Comparison of ENCODE assay signal across 7 mouse cellular contexts in genomic region chr8:104591856-104592255, GRCm38 (mm10). TPM values are rescaled to one million over a fixed set of nuclear protein-coding genes. Genes with fewer than 3 reads are reported as not detected.
DNase-seq lines count a peak whose midpoint lies in the region; ATAC-seq and TF ChIP-seq lines count a peak whose summit lies in the region.

No protein-coding gene starts in this region.

- WGBS in lung, adult 2 months: 4% methylated on average over 9 of the region's 9 CpGs
- under 1% methylated on average over 9 of the region's 9 CpGs for WGBS in kidney, postnatal 0 days
- 2% methylated on average over 9 of the region's 9 CpGs for WGBS in neural tube, embryonic 15.5 days

- no peak overlapping the region for H3K27ac ChIP-seq in embryonic fibroblast, embryonic 13.5 days (ENCODE audit: insufficient read depth, low read length)
- H3K27ac ChIP-seq in kidney, postnatal 0 days: peak overlapping the region; percentile 80
- H3K27ac ChIP-seq in neural tube, embryonic 15.5 days (replicated peaks): peak overlapping the region; percentile 87

- no peak for DNase-seq in lung, adult 2 months
- no peak for DNase-seq in lung, postnatal 25 days (ENCODE audit: low spot score)
- DNase-seq in kidney, postnatal 0 days (ENCODE audit: low spot score): no peak
- DNase-seq in natural killer cell, adult 2 months (ENCODE audit: low spot score in 2 of 2): no peak
- no peak for DNase-seq in urinary bladder, postnatal 4 days (ENCODE audit: low spot score in 2 of 2)

- peak overlapping the region; percentile 95 for H3K4me3 ChIP-seq in lung, adult 2 months (replicated peaks; ENCODE audit: extremely low read depth, low read depth, low read length)
- H3K4me3 ChIP-seq in embryonic fibroblast, embryonic 13.5 days (ENCODE audit: insufficient read depth, low read length): peak overlapping the region; percentile 65
- peak overlapping the region; percentile 64 for H3K4me3 ChIP-seq in kidney, postnatal 0 days (replicated peaks; ENCODE audit: low read depth, low read length)
- H3K4me3 ChIP-seq in neural tube, embryonic 15.5 days (replicated peaks): peak overlapping the region; percentile 66

- H3K9ac ChIP-seq in kidney, postnatal 0 days (ENCODE audit: low read depth, low read length): peak overlapping the region; percentile 62
- peak overlapping the region; percentile 62 for H3K9ac ChIP-seq in neural tube, embryonic 15.5 days (replicated peaks)

- no peak for TF ChIP-seq CTCF in lung, adult 2 months (IDR thresholded peaks at IDR 0.05; ENCODE audit: insufficient read depth, low read length)
- no peak for TF ChIP-seq CTCF in embryonic fibroblast, embryonic 13.5 days (IDR thresholded peaks at IDR 0.05; ENCODE audit: borderline replicate concordance, insufficient read depth, low read length)
- TF ChIP-seq CTCF in kidney, postnatal 0 days (IDR thresholded peaks at IDR 0.05; ENCODE audit: low read depth): no peak

- ATAC-seq in kidney, postnatal 0 days (replicated peaks; ENCODE audit: low FRiP score, low read depth): no peak
- no peak for ATAC-seq in neural tube, embryonic 15.5 days (ENCODE audit: low FRiP score)

- peaks cover 17% of the 10 kb centered on the region for H3K36me3 ChIP-seq in kidney, postnatal 0 days (ENCODE audit: insufficient read depth, low read length)
- peaks cover 25% of the 10 kb centered on the region for H3K36me3 ChIP-seq in neural tube, embryonic 15.5 days

- TF ChIP-seq POLR2A in lung, adult 2 months (IDR thresholded peaks at IDR 0.05; ENCODE audit: borderline replicate concordance, extremely low read depth, low read depth, low read length): no peak; the same call in 1 of the 2 replicates
- no peak for TF ChIP-seq POLR2A in embryonic fibroblast, embryonic 13.5 days (IDR thresholded peaks at IDR 0.05; ENCODE audit: low read depth, low read length)

- H3K4me2 ChIP-seq in kidney, postnatal 0 days (ENCODE audit: low read length): peak overlapping the region; percentile 65
- H3K4me2 ChIP-seq in neural tube, embryonic 15.5 days: peak overlapping the region; percentile 65

- H3K4me1 ChIP-seq in lung, adult 2 months (ENCODE audit: control insufficient read depth, insufficient read depth, low read length): 0 out of 2 replicates have a peak, but pooled peaks cover 3% of the 10 kb centered on the region
- no peaks in the 10 kb centered on the region for H3K4me1 ChIP-seq in embryonic fibroblast, embryonic 13.5 days (ENCODE audit: control insufficient read depth, insufficient read depth, low read length)
- H3K4me1 ChIP-seq in kidney, postnatal 0 days (replicated peaks; ENCODE audit: insufficient read depth, low read length): no peaks in the 10 kb centered on the region; the same call in none of the 2 replicates
- H3K4me1 ChIP-seq in neural tube, embryonic 15.5 days: peaks cover 15% of the 10 kb centered on the region

- H3K27me3 ChIP-seq in kidney, postnatal 0 days (ENCODE audit: insufficient read depth, low read length): no peaks in the 10 kb centered on the region
- no peaks in the 10 kb centered on the region for H3K27me3 ChIP-seq in neural tube, embryonic 15.5 days (replicated peaks)

- H3K9me3 ChIP-seq in kidney, postnatal 0 days (replicated peaks; ENCODE audit: low read length): no peaks in the 10 kb centered on the region
- H3K9me3 ChIP-seq in neural tube, embryonic 15.5 days (replicated peaks): no peaks in the 10 kb centered on the region

RNA-seq across cellular contexts. Expression of gene Pdp2, which starts 0.6 kb away (rescaled TPM):
- 3.4 and 4.4 TPM in 2 replicates for polyA plus RNA-seq in lung, adult 2 months (2012; rRNA removed)
- polyA plus RNA-seq in embryonic fibroblast, embryonic 13.5 days (2011; ENCODE audit: insufficient read length, low read depth, missing spikeins): 4.0 and 5.1 TPM in 2 replicates
- 12.6 and 14.5 TPM in 2 replicates for polyA plus RNA-seq in kidney, postnatal 0 days (2015; fragmentation: Nextera tagmentation; extraction: Ambion mirVana)
- 18.4 and 19.7 TPM in 2 replicates for polyA plus RNA-seq in neural tube, embryonic 15.5 days (2015; fragmentation: Nextera tagmentation; extraction: Ambion mirVana)

RNA-seq across cellular contexts. Expression of gene Cdh16, which starts 32.3 kb away (rescaled TPM):
- polyA plus RNA-seq in lung, adult 2 months (2012; rRNA removed): 9.6 and 16.2 TPM in 2 replicates
- not detected in 2 replicates for polyA plus RNA-seq in embryonic fibroblast, embryonic 13.5 days (2011; ENCODE audit: insufficient read length, low read depth, missing spikeins)
- polyA plus RNA-seq in kidney, postnatal 0 days (2015; fragmentation: Nextera tagmentation; extraction: Ambion mirVana): 439 and 476 TPM in 2 replicates
- polyA plus RNA-seq in neural tube, embryonic 15.5 days (2015; fragmentation: Nextera tagmentation; extraction: Ambion mirVana): 0.38 TPM in 1 of 2 replicates, not detected in the other

RNA-seq across cellular contexts. Expression of gene Rrad, which starts 39.3 kb away (rescaled TPM):
- polyA plus RNA-seq in lung, adult 2 months (2012; rRNA removed): 10.9 and 19.5 TPM in 2 replicates
- polyA plus RNA-seq in embryonic fibroblast, embryonic 13.5 days (2011; ENCODE audit: insufficient read length, low read depth, missing spikeins): 4.9 and 7.2 TPM in 2 replicates
- polyA plus RNA-seq in kidney, postnatal 0 days (2015; fragmentation: Nextera tagmentation; extraction: Ambion mirVana): 13.5 and 15.7 TPM in 2 replicates
- polyA plus RNA-seq in neural tube, embryonic 15.5 days (2015; fragmentation: Nextera tagmentation; extraction: Ambion mirVana): 4.7 and 6.8 TPM in 2 replicates

RNA-seq across cellular contexts. Expression of gene Ciao2b, which starts 49.9 kb away (rescaled TPM):
- 34.7 and 35.3 TPM in 2 replicates for polyA plus RNA-seq in lung, adult 2 months (2012; rRNA removed)
- 43.6 and 50.4 TPM in 2 replicates for polyA plus RNA-seq in embryonic fibroblast, embryonic 13.5 days (2011; ENCODE audit: insufficient read length, low read depth, missing spikeins)
- polyA plus RNA-seq in kidney, postnatal 0 days (2015; fragmentation: Nextera tagmentation; extraction: Ambion mirVana): 92.7 and 93.0 TPM in 2 replicates
- polyA plus RNA-seq in neural tube, embryonic 15.5 days (2015; fragmentation: Nextera tagmentation; extraction: Ambion mirVana): 121 and 135 TPM in 2 replicates

RNA-seq across cellular contexts. Expression of gene Car7, which starts 57.4 kb away (rescaled TPM):
- 1.4 and 1.8 TPM in 2 replicates for polyA plus RNA-seq in lung, adult 2 months (2012; rRNA removed)
- polyA plus RNA-seq in embryonic fibroblast, embryonic 13.5 days (2011; ENCODE audit: insufficient read length, low read depth, missing spikeins): 0.58 and 0.84 TPM in 2 replicates
- polyA plus RNA-seq in kidney, postnatal 0 days (2015; fragmentation: Nextera tagmentation; extraction: Ambion mirVana): 5.2 and 5.8 TPM in 2 replicates
- polyA plus RNA-seq in neural tube, embryonic 15.5 days (2015; fragmentation: Nextera tagmentation; extraction: Ambion mirVana): 3.0 and 3.3 TPM in 2 replicates

Comparison
In these comparisons a context has a peak if more than half of its experiments do, and no peak if none do; other contexts are left out.
1. RNA of gene Cdh16, which starts 32.3 kb away (polyA plus RNA-seq): 439 to 476 TPM in kidney, postnatal 0 days; 9.6 to 16.2 TPM in lung, adult 2 months, not detected in embryonic fibroblast, embryonic 13.5 days and 0.38 TPM in neural tube, embryonic 15.5 days; every median in the first group is over 10 times any median in the second.
2. Peak in every context shown above with its lines, with median percentiles within 50 percentile points of each other: H3K4me3 ChIP-seq.